Mouse (Mus musculus): ENCODE measurements around the gene Aqp7. TPM values are rescaled to one million over a fixed set of nuclear protein-coding genes. Genes with fewer than 3 reads are reported as not detected.

Aqp7 gene
- polyA plus RNA-seq, 1 experiment from 2014 or later: not detected

DNA sequence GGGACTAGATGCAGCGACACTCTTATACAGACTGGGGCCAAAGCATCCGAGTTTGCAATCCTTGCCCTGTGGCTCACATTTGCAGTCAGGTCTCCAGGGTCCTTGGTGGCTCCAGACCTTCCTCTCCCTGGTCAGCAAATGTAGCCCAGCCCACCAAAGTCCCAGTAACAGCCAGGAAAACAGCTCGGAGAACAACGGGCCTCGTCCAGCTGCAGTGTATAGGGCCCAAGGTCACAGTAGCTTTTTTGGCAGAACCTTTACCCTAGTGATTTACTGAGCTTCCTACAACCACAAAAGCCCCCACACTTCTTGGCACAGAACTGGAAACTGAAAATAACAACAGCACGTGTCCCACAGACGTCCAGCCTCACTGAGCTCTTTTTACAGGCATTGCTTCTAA is 7.0 kb downstream of the Aqp7 start:
- H3K4me1 ChIP-seq: 0 out of 2 replicates have a peak, but pooled peaks cover 4% of the 10 kb centered on the region
- H3K4me3 ChIP-seq: no peak overlapping the region
- no peaks in the 10 kb centered on the region for H3K9me3 ChIP-seq
- ATAC-seq (ENCODE audit: extremely low read depth, insufficient number of reproducible peaks, low FRiP score, low TSS enrichment): no peak
- 63% methylated on average over 7 of the region's 7 CpGs for WGBS
- H3K9ac ChIP-seq: no peak overlapping the region
- no peaks in the 10 kb centered on the region for H3K27me3 ChIP-seq (replicated peaks)
- H3K36me3 ChIP-seq: no peaks in the 10 kb centered on the region
- H3K4me2 ChIP-seq: no peak overlapping the region
- no peak overlapping the region for H3K27ac ChIP-seq (replicated peaks)

DNA sequence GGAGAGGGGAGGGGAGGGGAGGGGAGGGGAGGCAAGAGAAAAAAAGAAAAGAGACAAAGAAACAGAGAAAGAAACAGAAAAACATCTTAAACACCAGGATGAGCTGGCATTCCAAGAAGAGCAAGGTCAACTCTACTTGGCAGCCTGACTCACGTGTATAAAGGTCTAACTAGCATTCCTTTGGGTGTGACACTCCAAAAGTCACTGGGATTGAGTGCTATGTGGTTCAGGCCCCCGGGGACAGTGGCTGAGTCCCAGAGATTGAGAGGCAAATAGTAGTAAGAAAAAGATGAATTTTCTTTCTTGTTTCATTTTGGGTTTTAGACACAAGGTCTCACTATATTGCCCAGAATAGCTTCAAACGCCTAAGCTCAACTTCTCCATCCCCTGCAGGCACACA is 10.0 kb downstream of the Aqp7 start:
- no peaks in the 10 kb centered on the region for H3K9me3 ChIP-seq
- 0 out of 2 replicates have a peak, but pooled peaks cover 4% of the 10 kb centered on the region for H3K4me1 ChIP-seq
- WGBS: 36% methylated on average over 3 of the region's 3 CpGs
- no peaks in the 10 kb centered on the region for H3K36me3 ChIP-seq
- no peaks in the 10 kb centered on the region for H3K27me3 ChIP-seq (replicated peaks)
- H3K9ac ChIP-seq: no peak overlapping the region
- ATAC-seq (ENCODE audit: extremely low read depth, insufficient number of reproducible peaks, low FRiP score, low TSS enrichment): no peak
- no peak overlapping the region for H3K27ac ChIP-seq (replicated peaks)
- H3K4me3 ChIP-seq: no peak overlapping the region
- H3K4me2 ChIP-seq: no peak overlapping the region

- H3K36me3 ChIP-seq: peaks cover 21% of the 10 kb centered on the region
- H3K9ac ChIP-seq: no peak overlapping the region; the same call in 1 of the 2 replicates
- H3K9me3 ChIP-seq: no peaks in the 10 kb centered on the region
- H3K4me1 ChIP-seq: no peaks in the 10 kb centered on the region
- no peak overlapping the region for H3K27ac ChIP-seq (replicated peaks)
- H3K4me2 ChIP-seq: no peak overlapping the region
- 75% methylated on average over 3 of the region's 3 CpGs for WGBS
- no peak for ATAC-seq (ENCODE audit: extremely low read depth, insufficient number of reproducible peaks, low FRiP score, low TSS enrichment)
- no peaks in the 10 kb centered on the region for H3K27me3 ChIP-seq (replicated peaks)
- H3K4me3 ChIP-seq: no peak overlapping the region
These were observed 16.7 kb downstream of the Aqp7 start for GRCm38 (mm10) chr4:41031242-41031641.

DNA sequence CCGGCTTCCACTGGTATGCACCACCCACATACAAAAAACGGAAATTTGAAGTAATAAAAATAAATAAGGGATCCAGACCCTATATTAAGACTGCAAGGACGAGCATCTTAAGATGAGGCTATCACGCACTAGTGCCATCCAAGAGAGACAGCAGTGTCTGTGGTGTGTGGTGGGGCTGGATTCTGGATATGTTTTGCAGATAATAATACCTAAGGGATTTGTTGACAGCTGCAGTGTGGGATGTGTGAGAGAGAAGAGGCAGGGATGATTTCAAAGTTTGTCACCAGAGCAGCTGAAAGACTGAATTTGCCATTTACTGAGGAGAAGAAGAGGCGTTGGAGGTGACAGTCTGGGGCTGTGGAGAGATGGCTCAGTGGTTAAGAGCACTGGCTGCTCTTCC is 18.6 kb downstream of the Aqp7 start:
- H3K4me2 ChIP-seq: no peak overlapping the region
- H3K9me3 ChIP-seq: no peaks in the 10 kb centered on the region
- peaks cover 37% of the 10 kb centered on the region for H3K36me3 ChIP-seq
- WGBS: 82% methylated on average over 5 of the region's 5 CpGs
- no peak overlapping the region for H3K4me3 ChIP-seq
- H3K27ac ChIP-seq (replicated peaks): no peak overlapping the region
- H3K4me1 ChIP-seq: no peaks in the 10 kb centered on the region
- no peaks in the 10 kb centered on the region for H3K27me3 ChIP-seq (replicated peaks)
- H3K9ac ChIP-seq: no peak overlapping the region
- ATAC-seq (ENCODE audit: extremely low read depth, insufficient number of reproducible peaks, low FRiP score, low TSS enrichment): no peak

DNA sequence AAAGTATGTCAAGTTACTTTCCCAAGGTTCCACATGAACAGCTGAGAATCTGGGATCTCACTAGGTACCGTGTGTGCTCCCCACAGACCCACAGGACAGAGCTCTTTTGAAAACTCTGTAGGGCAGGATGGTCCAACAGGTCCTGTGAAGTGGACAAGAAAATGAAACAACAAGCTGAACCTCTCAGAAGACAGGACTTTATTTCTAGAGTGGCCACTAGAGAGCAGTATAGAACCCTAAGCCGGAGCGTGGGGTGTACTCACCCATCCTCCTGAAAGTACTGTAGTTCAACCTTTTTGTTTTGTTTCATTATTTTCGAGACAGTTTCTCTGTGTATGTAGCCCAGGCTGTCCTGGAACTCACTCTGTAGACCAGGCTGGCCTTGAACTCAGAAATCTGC is 19.7 kb downstream of the Aqp7 start:
- H3K27ac ChIP-seq (replicated peaks): no peak overlapping the region
- no peak for ATAC-seq (ENCODE audit: extremely low read depth, insufficient number of reproducible peaks, low FRiP score, low TSS enrichment)
- H3K4me1 ChIP-seq: no peaks in the 10 kb centered on the region
- H3K4me3 ChIP-seq: no peak overlapping the region
- no peak overlapping the region for H3K9ac ChIP-seq
- no peaks in the 10 kb centered on the region for H3K27me3 ChIP-seq (replicated peaks)
- no peaks in the 10 kb centered on the region for H3K9me3 ChIP-seq
- WGBS: 76% methylated on average over 4 of the region's 4 CpGs
- H3K36me3 ChIP-seq: peaks cover 48% of the 10 kb centered on the region
- H3K4me2 ChIP-seq: no peak overlapping the region

DNA sequence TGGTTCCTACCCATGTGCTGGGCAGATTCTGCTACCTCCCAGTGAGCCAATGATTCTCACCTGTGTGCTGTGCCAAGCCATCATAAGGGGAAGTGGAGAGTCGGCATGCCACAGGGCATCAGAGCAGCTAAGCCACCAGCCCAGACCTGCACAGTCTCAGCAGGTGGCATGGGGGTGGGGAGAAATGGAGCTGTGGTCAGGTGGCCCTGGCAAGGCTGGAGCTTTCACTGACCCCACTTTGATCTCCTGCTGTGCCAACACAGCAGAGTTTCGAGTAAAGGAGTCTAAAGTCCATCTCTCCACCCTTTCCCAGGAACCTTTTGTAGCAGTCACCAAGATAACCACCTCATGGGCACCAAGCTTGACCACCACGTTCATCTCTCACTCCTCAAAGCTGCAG is 20.1 kb downstream of the Aqp7 start:
- whole genome bisulfite sequencing: 82% methylated on average over 3 of the region's 3 CpGs
- Histone ChIP-seq H3K4me3 (no peak overlapping the region), H3K27ac (replicated peaks) (no peak overlapping the region), H3K27me3 (replicated peaks) (no peaks in the 10 kb centered on the region), H3K36me3 (peaks cover 52% of the 10 kb centered on the region), H3K4me1 (no peaks in the 10 kb centered on the region), H3K9me3 (no peaks in the 10 kb centered on the region), H3K9ac (no peak overlapping the region), H3K4me2 (no peak overlapping the region)
- ATAC-seq (ENCODE audit: extremely low read depth, insufficient number of reproducible peaks, low FRiP score, low TSS enrichment): no peak

GRCm38 (mm10) chr4:41026086-41026787 is 21.7 kb downstream of the Aqp7 start:
- 42% methylated on average over 8 of the region's 8 CpGs for WGBS
- H3K4me1 ChIP-seq: 0 out of 2 replicates have a peak, but pooled peaks cover 4% of the 10 kb centered on the region
- no peaks in the 10 kb centered on the region for H3K9me3 ChIP-seq
- H3K4me3 ChIP-seq: no peak overlapping the region
- H3K27me3 ChIP-seq (replicated peaks): no peaks in the 10 kb centered on the region
- no peak for ATAC-seq (ENCODE audit: extremely low read depth, insufficient number of reproducible peaks, low FRiP score, low TSS enrichment)
- H3K27ac ChIP-seq (replicated peaks): no peak overlapping the region
- peaks cover 68% of the 10 kb centered on the region for H3K36me3 ChIP-seq
- no peak overlapping the region for H3K9ac ChIP-seq
- no peak overlapping the region for H3K4me2 ChIP-seq

DNA sequence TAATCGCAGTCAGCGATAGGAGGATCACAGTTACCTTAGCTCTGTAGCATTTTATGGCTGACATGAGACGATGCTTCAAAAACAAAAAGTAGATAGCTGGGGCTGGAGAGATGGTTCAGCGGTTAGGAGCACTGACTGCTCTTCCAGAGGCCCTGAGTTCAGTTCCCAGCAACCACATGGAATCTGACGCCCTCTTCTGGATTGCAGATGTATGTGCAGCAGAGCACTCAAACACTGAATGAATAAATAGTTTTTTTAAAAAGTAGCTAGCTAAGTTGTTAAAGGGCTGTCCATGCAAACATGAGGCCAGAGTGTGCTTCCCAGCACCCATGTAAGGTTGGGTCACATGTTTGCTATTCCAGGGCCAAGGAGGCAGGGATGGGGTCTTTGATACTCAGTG is 26.8 kb downstream of the Aqp7 start:
- H3K27me3 ChIP-seq (replicated peaks): no peaks in the 10 kb centered on the region
- H3K4me3 ChIP-seq: no peak overlapping the region
- peaks cover 97% of the 10 kb centered on the region for H3K36me3 ChIP-seq
- no peak for ATAC-seq (ENCODE audit: extremely low read depth, insufficient number of reproducible peaks, low FRiP score, low TSS enrichment)
- H3K9ac ChIP-seq: no peak overlapping the region
- no peak overlapping the region for H3K4me2 ChIP-seq
- H3K4me1 ChIP-seq: 0 out of 2 replicates have a peak, but pooled peaks cover 4% of the 10 kb centered on the region
- WGBS: 86% methylated on average over 5 of the region's 5 CpGs
- no peaks in the 10 kb centered on the region for H3K9me3 ChIP-seq
- H3K27ac ChIP-seq (replicated peaks): no peak overlapping the region

DNA sequence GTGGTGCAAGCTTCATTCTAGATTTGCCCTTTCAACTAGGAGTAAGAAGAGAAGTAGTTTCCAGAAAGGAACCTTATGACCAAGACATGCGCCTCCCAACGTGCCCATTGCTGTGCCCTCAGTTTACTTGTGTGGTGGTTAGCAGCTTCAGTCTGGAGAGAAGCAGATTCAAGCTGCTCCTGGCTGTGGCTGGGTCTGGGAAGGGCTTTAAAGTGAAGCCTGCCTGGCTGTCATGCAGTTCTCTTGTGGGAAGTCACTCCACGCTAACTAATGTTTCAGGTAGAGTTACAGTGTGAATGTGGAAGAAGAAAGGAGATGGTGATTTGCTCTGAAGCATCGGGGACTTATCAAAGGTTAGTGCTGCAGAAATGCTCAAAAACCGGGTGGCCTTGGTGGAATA is 32.1 kb downstream of the Aqp7 start:
- Histone ChIP-seq H3K9me3 (no peaks in the 10 kb centered on the region), H3K27me3 (replicated peaks) (no peaks in the 10 kb centered on the region), H3K9ac (no peak overlapping the region), H3K36me3 (peaks cover 98% of the 10 kb centered on the region), H3K27ac (replicated peaks) (no peak overlapping the region), H3K4me2 (no peak overlapping the region), H3K4me3 (no peak overlapping the region), H3K4me1 (no peaks in the 10 kb centered on the region)
- ATAC-seq (ENCODE audit: extremely low read depth, insufficient number of reproducible peaks, low FRiP score, low TSS enrichment): no peak
- WGBS: 90% methylated on average over 5 of the region's 5 CpGs

DNA sequence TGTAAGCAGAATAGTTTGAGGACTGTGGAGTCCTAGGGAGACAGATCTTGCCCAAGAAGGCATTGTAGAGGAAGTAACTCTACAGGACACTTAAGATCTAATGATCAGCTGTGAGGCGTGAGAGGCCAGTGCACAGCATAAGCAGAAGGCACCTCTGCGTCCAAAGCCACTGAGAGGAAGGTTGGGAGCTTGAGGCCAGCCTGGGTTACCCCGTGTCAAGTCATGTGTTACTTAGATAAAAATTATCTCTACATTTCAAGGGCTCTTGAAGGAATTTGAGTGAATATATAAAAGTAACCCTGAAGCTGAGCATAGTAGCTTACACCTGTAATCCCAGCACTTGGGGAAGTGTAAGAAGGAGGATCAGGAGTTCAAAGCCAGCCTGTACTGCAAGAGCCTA is 34.6 kb downstream of the Aqp7 start:
- H3K9ac ChIP-seq: no peak overlapping the region
- no peak overlapping the region for H3K27ac ChIP-seq (replicated peaks)
- no peak overlapping the region for H3K4me2 ChIP-seq
- H3K4me3 ChIP-seq: no peak overlapping the region
- H3K27me3 ChIP-seq (replicated peaks): no peaks in the 10 kb centered on the region
- no peaks in the 10 kb centered on the region for H3K4me1 ChIP-seq
- ATAC-seq (ENCODE audit: extremely low read depth, insufficient number of reproducible peaks, low FRiP score, low TSS enrichment): no peak
- peaks cover 98% of the 10 kb centered on the region for H3K36me3 ChIP-seq
- WGBS: 71% methylated on average over 3 of the region's 3 CpGs
- H3K9me3 ChIP-seq: no peaks in the 10 kb centered on the region

DNA sequence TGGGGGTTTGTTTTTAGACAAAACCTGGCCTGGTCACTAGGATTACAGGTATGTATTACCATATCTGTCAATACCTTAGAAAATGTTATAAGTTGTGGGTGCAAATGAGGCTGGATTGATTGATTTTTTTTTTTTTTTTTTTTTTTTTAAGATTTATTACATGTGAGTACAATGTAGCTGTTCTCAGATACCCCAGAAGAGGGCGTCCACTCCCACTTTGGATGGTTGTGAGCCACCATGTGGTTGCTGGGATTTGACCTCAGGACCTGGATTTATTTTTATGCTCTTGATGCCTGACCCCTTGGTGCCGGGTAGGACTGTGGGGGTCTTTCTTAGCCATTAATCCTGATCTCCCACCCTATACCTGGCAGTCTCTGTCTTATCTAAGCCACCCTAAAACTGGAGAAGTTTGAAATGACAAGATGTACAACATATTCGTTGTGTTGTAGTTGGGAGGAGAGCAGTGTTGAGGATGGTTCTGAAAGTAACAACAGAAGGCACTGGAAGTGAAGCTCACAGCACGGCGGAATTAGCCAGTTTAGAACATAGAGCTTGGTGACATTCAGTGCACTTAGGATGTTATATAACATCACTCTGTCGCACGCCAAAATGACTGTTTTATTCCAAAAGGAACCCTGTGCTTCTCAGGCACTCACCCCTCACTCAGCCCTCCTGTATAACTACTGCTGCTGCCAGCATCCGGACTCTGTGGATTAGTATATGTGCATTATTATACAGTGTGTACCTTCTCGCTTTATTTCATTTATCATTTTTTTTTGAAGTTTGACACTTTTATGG is 46.9 kb downstream of the Aqp7 start:
- Histone ChIP-seq H3K27ac (replicated peaks) (no peak overlapping the region), H3K9me3 (no peaks in the 10 kb centered on the region), H3K4me2 (no peak overlapping the region), H3K4me1 (0 out of 2 replicates have a peak, but pooled peaks cover 3% of the 10 kb centered on the region), H3K27me3 (replicated peaks) (no peaks in the 10 kb centered on the region), H3K36me3 (peaks cover 98% of the 10 kb centered on the region), H3K4me3 (no peak overlapping the region), H3K9ac (no peak overlapping the region)
- WGBS: 91% methylated on average over 9 of the region's 9 CpGs
- ATAC-seq (ENCODE audit: extremely low read depth, insufficient number of reproducible peaks, low FRiP score, low TSS enrichment): no peak

Measured in heart, embryonic 13.5 days (tissue).